9 mouse cellular contexts compared by ENCODE assay signal in genomic region chr6:90919636-90920420, GRCm38 (mm10).
DNase-seq lines count a peak whose midpoint lies in the region; ATAC-seq lines count a peak whose summit lies in the region.
"Had no signal": no experiment of that assay in that cellular context is flagged by ENCODE, and none has a peak within 500 bp of the region (broad histone marks: within the 10 kb centered on the region; RNA-seq: fewer than 3 reads in every experiment).

No protein-coding gene starts in this region.

- no peak overlapping the region for H3K9ac ChIP-seq in heart, embryonic 11.5 days (ENCODE audit: low read depth, low read length)
- H3K9ac ChIP-seq in intestine, embryonic 16.5 days (ENCODE audit: low read depth, low read length), result no peak overlapping the region
- H3K9ac ChIP-seq in stomach, embryonic 16.5 days (ENCODE audit: low read length), result no peak overlapping the region
- H3K9ac ChIP-seq: heart, embryonic 15.5 days had no signal

- no peak overlapping the region for H3K4me2 ChIP-seq in heart, embryonic 11.5 days
- H3K4me2 ChIP-seq in intestine, embryonic 16.5 days (ENCODE audit: low read depth, low read length), result no peak overlapping the region
- no peak overlapping the region for H3K4me2 ChIP-seq in stomach, embryonic 16.5 days (ENCODE audit: low read depth, low read length)
- H3K4me2 ChIP-seq: heart, embryonic 15.5 days had no signal

- H3K36me3 ChIP-seq in heart, embryonic 11.5 days (ENCODE audit: control insufficient read depth, insufficient read depth, low read length), result no peaks in the 10 kb centered on the region
- H3K36me3 ChIP-seq in intestine, embryonic 16.5 days (ENCODE audit: control insufficient read depth, insufficient read depth, low read length), result no peaks in the 10 kb centered on the region
- H3K36me3 ChIP-seq in stomach, embryonic 16.5 days (ENCODE audit: control insufficient read depth, insufficient read depth, low read length), result no peaks in the 10 kb centered on the region
- H3K36me3 ChIP-seq: heart, embryonic 15.5 days had no signal

- DNase-seq in heart, adult 11 months, result peak; percentile 44
- DNase-seq in thymus, postnatal 4 days, result peak; percentile 9
- no peak for DNase-seq in thymus, postnatal 14 days
- DNase-seq in heart, adult 18-20 months, result no peak
- no peak for DNase-seq in thymus, postnatal 10 days (ENCODE audit: low spot score in 2 of 2)

- H3K27ac ChIP-seq in heart, embryonic 11.5 days (ENCODE audit: low read depth, low read length), result no peak overlapping the region
- H3K27ac ChIP-seq in intestine, embryonic 16.5 days (ENCODE audit: low read length), result no peak overlapping the region
- H3K27ac ChIP-seq in stomach, embryonic 16.5 days (ENCODE audit: low read length), result 0 out of 2 replicates have a peak overlapping the region, but pooled peaks have one; percentile 21
- H3K27ac ChIP-seq: heart, embryonic 15.5 days had no signal

- 50% methylated on average over 4 of the region's 4 CpGs for WGBS in heart, embryonic 11.5 days (ENCODE audit: insufficient replicate concordance)
- 39% methylated on average over 4 of the region's 4 CpGs for WGBS in intestine, embryonic 16.5 days
- WGBS in stomach, embryonic 16.5 days, result 45% methylated on average over 4 of the region's 4 CpGs

- no peaks in the 10 kb centered on the region for H3K9me3 ChIP-seq in heart, embryonic 11.5 days (replicated peaks; ENCODE audit: control insufficient read depth, low read length)
- H3K9me3 ChIP-seq in intestine, embryonic 16.5 days (ENCODE audit: control insufficient read depth, low read length), result no peaks in the 10 kb centered on the region
- H3K9me3 ChIP-seq in stomach, embryonic 16.5 days (replicated peaks; ENCODE audit: control insufficient read depth, low read length), result no peaks in the 10 kb centered on the region
- H3K9me3 ChIP-seq: heart, embryonic 15.5 days had no signal

- no peaks in the 10 kb centered on the region for H3K27me3 ChIP-seq in heart, embryonic 11.5 days (ENCODE audit: control insufficient read depth, insufficient read depth, low read length)
- no peaks in the 10 kb centered on the region; the same call in 1 of the 2 replicates for H3K27me3 ChIP-seq in intestine, embryonic 16.5 days (replicated peaks; ENCODE audit: control insufficient read depth, insufficient read depth, low read length)
- H3K27me3 ChIP-seq in stomach, embryonic 16.5 days (ENCODE audit: control insufficient read depth, insufficient read depth, low read length), result no peaks in the 10 kb centered on the region
- H3K27me3 ChIP-seq: heart, embryonic 15.5 days had no signal

- no peak for ATAC-seq in heart, embryonic 11.5 days (replicated peaks; ENCODE audit: insufficient number of reproducible peaks, low FRiP score, low TSS enrichment)
- ATAC-seq in intestine, embryonic 16.5 days, result peak; percentile 87
- no peak for ATAC-seq in stomach, embryonic 16.5 days (ENCODE audit: insufficient read depth, low FRiP score)

- H3K4me1 ChIP-seq in heart, embryonic 11.5 days (ENCODE audit: control insufficient read depth, insufficient read depth, low read length), result peaks cover 41% of the 10 kb centered on the region
- H3K4me1 ChIP-seq in intestine, embryonic 16.5 days (ENCODE audit: control insufficient read depth, insufficient read depth, low read length), result peaks cover 24% of the 10 kb centered on the region
- peaks cover 17% of the 10 kb centered on the region; the same call in 1 of the 2 replicates for H3K4me1 ChIP-seq in stomach, embryonic 16.5 days (ENCODE audit: control insufficient read depth, insufficient read depth, low read length)

- no peak overlapping the region for H3K4me3 ChIP-seq in heart, embryonic 11.5 days (ENCODE audit: low read depth, low read length)
- H3K4me3 ChIP-seq in intestine, embryonic 16.5 days (ENCODE audit: low read length), result no peak overlapping the region
- no peak overlapping the region for H3K4me3 ChIP-seq in stomach, embryonic 16.5 days (replicated peaks; ENCODE audit: low read length)
- H3K4me3 ChIP-seq: heart, embryonic 15.5 days had no signal

Comparison
In these comparisons a context has a peak if more than half of its experiments do, and no peak if none do; other contexts are left out.
1. DNase-seq: peak in heart, adult 11 months (single experiment) and thymus, postnatal 4 days (single experiment); none in thymus, postnatal 14 days (single experiment), heart, adult 18-20 months (0 of 2) and thymus, postnatal 10 days (0 of 2).